ENCODE assay signal across 25 mouse cellular contexts in the genomic region with DNA sequence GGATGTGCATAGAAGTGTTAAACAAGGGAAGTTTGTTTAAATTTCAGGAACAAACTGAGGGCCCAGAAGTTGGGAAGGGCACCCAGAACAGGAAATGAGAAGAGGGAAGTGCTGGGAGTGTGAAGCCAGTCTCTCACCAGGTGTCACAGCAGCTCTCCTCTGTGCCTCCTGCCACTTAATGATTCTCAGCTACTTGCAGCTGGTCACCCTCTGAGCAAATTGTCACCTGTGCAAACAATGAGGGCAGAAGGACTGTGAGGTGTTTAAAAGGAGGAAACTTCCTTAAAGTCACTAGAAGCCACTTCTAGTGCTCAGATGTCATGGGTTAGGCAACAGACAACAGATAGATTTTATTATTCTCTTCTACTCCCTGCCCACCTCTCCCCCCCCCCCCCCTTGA. TPM values are rescaled to one million over a fixed set of nuclear protein-coding genes. Genes with fewer than 3 reads are reported as not detected.
"Had no signal": no experiment of that assay in that cellular context is flagged by ENCODE, and none has a peak within 500 bp of the region (broad histone marks: within the 10 kb centered on the region; RNA-seq: fewer than 3 reads in every experiment).

No protein-coding gene starts in this region.

- H3K36me3 ChIP-seq: liver, embryonic 13.5 days; midbrain, embryonic 10.5 days; midbrain, embryonic 13.5 days; neural tube, embryonic 13.5 days had no signal

- H3K4me2 ChIP-seq: liver, embryonic 13.5 days; midbrain, embryonic 13.5 days; neural tube, embryonic 13.5 days had no signal

- H3K9ac ChIP-seq: liver, embryonic 13.5 days; midbrain, embryonic 13.5 days; neural tube, embryonic 13.5 days had no signal

- H3K9me3 ChIP-seq: liver, embryonic 13.5 days; midbrain, embryonic 13.5 days; neural tube, embryonic 13.5 days had no signal

- H3K4me1 ChIP-seq: liver, embryonic 13.5 days had no signal

- H3K27ac ChIP-seq: kidney, postnatal 0 days; left cerebral cortex, adult 2 months; liver, embryonic 13.5 days; midbrain, embryonic 10.5 days; midbrain, embryonic 13.5 days; neural tube, embryonic 13.5 days had no signal

- H3K4me3 ChIP-seq: left cerebral cortex, adult 2 months; liver, embryonic 13.5 days; megakaryocyte, embryonic 14.5 days; midbrain, embryonic 10.5 days; midbrain, embryonic 13.5 days; myocyte; neural tube, embryonic 13.5 days had no signal

- DNase-seq: kidney, adult 18-20 months; kidney, postnatal 25 days; layer of hippocampus, postnatal 36 days; liver, embryonic 13.5 days; lung, adult 2 months; lung, postnatal 36 days; retina, postnatal 1 day; right cerebral cortex, postnatal 25 days; thymus, postnatal 25 days had no signal

- ATAC-seq: midbrain, embryonic 13.5 days; midbrain, embryonic 16.5 days had no signal

RNA-seq across cellular contexts. Expression of a gene that starts 8.5 kb away (rescaled TPM):
- total RNA-seq: neutrophil, adult 5-6 weeks had no signal
- polyA plus RNA-seq: myocyte had no signal

RNA-seq across cellular contexts. Expression of a gene that starts 25.7 kb away (rescaled TPM):
- total RNA-seq: layer of hippocampus, adult 8-10 months; layer of hippocampus, postnatal 10 days; layer of hippocampus, postnatal 36 days; left cerebral cortex, adult 2 months; left cerebral cortex, postnatal 10 days; left cerebral cortex, postnatal 36 days; monocyte, adult 5-6 weeks; neutrophil, adult 5-6 weeks had no signal
- polyA plus RNA-seq: limb, embryonic 11.5 days; myocyte; spleen, adult 2 months had no signal
